Mouse (Mus musculus) lung, embryonic 14.5 days (tissue): ENCODE data around the gene Chia1. TPM values are rescaled to one million over a fixed set of nuclear protein-coding genes. Genes with fewer than 3 reads are reported as not detected.
"Not testable (repeated sequence)": the region's sequence is repeated elsewhere in the genome, so short reads cannot be mapped to it uniquely, and the experiment has no call there.

Experiments
- ATAC-seq: fragments of 200-750 bp; cut with Nextera tagmentation; 2 replicates; pipeline ENCODE4 v1.8.0; 2017; ENCODE audit warnings: mild to moderate bottlenecking, moderate TSS enrichment, moderate library complexity; ENCODE audit not compliant: insufficient read depth
- DNase-seq: peaks from one replicate; pipeline ENCODE4 v3.0.0-alpha.2; 2015
- H3K27ac ChIP-seq: fragments of 300-500 bp; sonication (generic); 2 replicates; pipeline ENCODE4 v1.5.1; 2014; ENCODE audit warnings: low read depth, mild to moderate bottlenecking, moderate library complexity
- H3K27me3 ChIP-seq: fragments of 300-500 bp; sonication (generic); 2 replicates; pipeline ENCODE4 v1.6.1; 2014; ENCODE audit warnings: low read length, control low read depth; ENCODE audit not compliant: insufficient read depth
- H3K36me3 ChIP-seq: fragments of 300-500 bp; sonication (generic); 2 replicates; pipeline ENCODE4 v1.6.1; 2014; ENCODE audit warnings: control low read depth; ENCODE audit not compliant: insufficient read depth
- H3K4me1 ChIP-seq: fragments of 300-500 bp; sonication (generic); 2 replicates; pipeline ENCODE4 v1.6.1; 2014; ENCODE audit warnings: antibody characterized with exemption, control low read depth; ENCODE audit not compliant: insufficient read depth
- H3K4me2 ChIP-seq: fragments of 300-500 bp; sonication (generic); 2 replicates; pipeline ENCODE4 v1.6.1; 2014; ENCODE audit warnings: mild to moderate bottlenecking
- H3K4me3 ChIP-seq: fragments of 300-500 bp; sonication (generic); 2 replicates; pipeline ENCODE4 v1.5.1; 2014; ENCODE audit warnings: low read depth, low read length
- H3K9ac ChIP-seq: fragments of 300-500 bp; sonication (generic); 2 replicates; pipeline ENCODE4 v1.6.1; 2014
- H3K9me3 ChIP-seq: fragments of 300-500 bp; sonication (generic); 2 replicates; pipeline ENCODE4 v1.6.1; 2016; ENCODE audit warnings: low read depth, low read length, control low read depth
- CTCF ChIP-seq: IDR thresholded peaks from 2 replicates; pipeline ENCODE4 v1.5.1; 2016; ENCODE audit warnings: antibody characterized with exemption, low read depth
- WGBS: fragments of 180-500 bp; shearing (Covaris S2); extraction: QIAGEN DNeasy Blood & Tissue Kit; methylation state at CpG from one replicate; pipeline ENCODE4 v1.1.7; 2014; 5-methylcytosine and 5-hydroxymethylcytosine counted together
- polyA plus RNA-seq: library from polyadenylated mRNA; unstranded; fragments of >200 nt; fragmentation: Nextera tagmentation; extraction: Ambion mirVana; gene quantifications from 2 replicates; pipeline ENCODE4 v1.2.1, GENCODE M21; 2014

Chia1 gene
- polyA plus RNA-seq, 1 experiment from 2014 or later = 0.13 TPM

DNA sequence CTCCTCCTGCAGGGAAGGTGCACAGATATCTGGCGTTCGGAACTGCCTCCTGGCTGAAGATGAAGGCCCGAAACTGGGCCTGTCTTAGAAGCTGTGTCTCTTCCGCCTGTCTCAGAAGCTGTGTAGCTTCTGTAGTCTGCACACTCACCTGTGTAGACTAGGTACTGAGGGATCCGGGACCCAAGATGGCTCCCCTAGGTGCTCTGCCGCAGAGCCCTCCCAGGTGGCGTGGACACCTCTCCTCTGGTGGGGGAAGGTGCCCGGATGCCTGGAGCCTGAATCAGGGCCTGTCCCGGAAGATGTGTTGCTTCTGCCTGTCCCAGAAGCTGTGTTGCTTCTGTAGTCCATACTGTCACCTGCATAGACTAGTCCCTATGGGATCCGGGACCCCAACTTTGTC lies 31.1 kb downstream of the Chia1 start:
- no peak overlapping the region for H3K27ac ChIP-seq
- TF ChIP-seq CTCF = no peak
- H3K4me1 ChIP-seq = no peaks in the 10 kb centered on the region
- 88% methylated on average over 10 of the region's 10 CpGs for WGBS
- no peak overlapping the region for H3K4me2 ChIP-seq
- DNase-seq (no peak), ATAC-seq (no peak)
- H3K27me3 ChIP-seq = no peaks in the 10 kb centered on the region
- H3K4me3 ChIP-seq = no peak overlapping the region
- no peaks in the 10 kb centered on the region for H3K36me3 ChIP-seq
- no peak overlapping the region for H3K9ac ChIP-seq
- H3K9me3 ChIP-seq = peaks cover 3% of the 10 kb centered on the region; the same call in 1 of the 2 replicates

DNA sequence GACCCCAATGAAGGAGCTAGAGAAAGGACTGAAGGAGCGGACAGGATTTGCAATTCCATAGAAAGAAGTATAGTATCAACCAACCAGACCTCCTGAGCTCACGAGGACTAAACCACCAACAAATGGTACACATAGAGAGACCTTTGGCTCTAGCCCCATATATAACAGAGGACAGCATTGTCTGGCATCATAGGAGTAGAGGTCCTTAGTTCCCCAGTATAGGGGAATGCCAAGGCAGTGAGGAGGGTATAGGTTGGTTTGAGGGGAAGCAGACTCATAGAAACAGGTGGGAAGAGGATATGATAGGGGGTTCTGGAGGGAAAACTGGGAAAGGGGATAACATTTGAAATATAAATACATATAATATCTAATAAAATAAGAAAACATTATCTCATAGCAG lies 41.4 kb downstream of the Chia1 start:
- no peaks in the 10 kb centered on the region for H3K9me3 ChIP-seq
- H3K27me3 ChIP-seq = no peaks in the 10 kb centered on the region
- no peak overlapping the region for H3K27ac ChIP-seq
- H3K4me2 ChIP-seq = no peak overlapping the region
- no peak for DNase-seq
- 78% methylated on average over 2 of the region's 2 CpGs for WGBS
- H3K9ac ChIP-seq = no peak overlapping the region
- H3K4me3 ChIP-seq = no peak overlapping the region
- no peaks in the 10 kb centered on the region for H3K36me3 ChIP-seq
- no peak for TF ChIP-seq CTCF
- no peak for ATAC-seq
- no peaks in the 10 kb centered on the region for H3K4me1 ChIP-seq

DNA sequence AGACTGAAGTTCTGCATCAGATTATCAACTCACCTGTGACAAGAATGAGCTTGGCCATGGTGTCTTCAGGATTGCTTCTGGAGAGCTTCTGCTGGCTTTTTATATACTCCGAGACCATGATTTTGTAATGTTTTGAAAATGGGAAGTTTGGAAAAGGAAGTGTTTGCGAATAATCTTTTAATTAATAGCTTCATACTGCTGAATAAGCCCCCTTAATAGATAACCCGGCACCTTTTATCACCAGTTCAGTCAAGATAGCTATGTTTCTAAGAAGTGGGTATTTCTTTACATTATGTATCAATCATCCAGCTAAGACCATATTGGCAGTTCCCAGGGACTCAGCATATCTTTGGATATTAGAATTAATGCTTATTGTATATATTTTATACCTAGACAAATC lies 54.4 kb downstream of the Chia1 start, which contains the start of gene Chil3:
Gene Chil3, minus strand, starts transcription at position 101 of the 400 bp plus-strand sequence.
- TF ChIP-seq CTCF = no peak
- 74% methylated on average over 3 of the region's 3 CpGs for WGBS
- H3K9me3 ChIP-seq = peaks cover 5% of the 10 kb centered on the region; the same call in 1 of the 2 replicates
- H3K4me2 ChIP-seq = no peak within 1 kb of the TSS
- no peaks in the 10 kb centered on the region for H3K36me3 ChIP-seq
- no peak for ATAC-seq
- no peak within 1 kb of the TSS for H3K27ac ChIP-seq
- no peak within 1 kb of the TSS for H3K4me3 ChIP-seq
- no peak for DNase-seq
- no peaks in the 10 kb centered on the region for H3K4me1 ChIP-seq
- H3K9ac ChIP-seq = no peak within 1 kb of the TSS
- H3K27me3 ChIP-seq = no peaks in the 10 kb centered on the region

DNA sequence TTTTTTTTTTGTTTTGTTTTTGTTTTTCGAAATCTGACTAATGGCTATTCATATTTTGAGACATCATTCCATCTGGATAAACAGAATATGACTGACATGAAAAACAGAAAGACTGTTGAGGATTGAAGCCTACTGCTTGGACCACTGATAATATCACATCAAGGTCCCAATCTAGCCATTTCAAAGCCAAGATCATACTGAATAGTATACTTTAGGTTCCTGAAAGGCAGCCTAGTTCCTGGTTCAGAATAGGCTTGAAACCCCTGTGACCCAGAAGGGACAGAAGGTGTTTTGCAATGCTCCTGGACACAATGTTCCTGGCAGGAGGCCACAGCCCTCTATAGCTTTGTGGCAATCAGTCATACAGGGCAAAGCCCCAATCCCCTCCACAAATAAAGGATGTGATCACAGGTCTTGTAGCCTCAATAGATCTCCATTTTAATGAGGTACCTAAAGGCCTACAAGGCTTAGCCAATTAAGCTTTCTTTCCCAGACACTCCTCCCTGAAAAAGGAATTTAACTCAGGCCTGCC lies 57.6 kb downstream of the Chia1 start:
- no peak for ATAC-seq
- H3K9ac ChIP-seq = no peak overlapping the region
- peaks cover 5% of the 10 kb centered on the region; the same call in 1 of the 2 replicates for H3K9me3 ChIP-seq
- DNase-seq = no peak
- WGBS = 33% methylated on average over 1 of the region's 1 CpGs
- H3K27me3 ChIP-seq = no peaks in the 10 kb centered on the region
- no peak overlapping the region for H3K4me2 ChIP-seq
- H3K36me3 ChIP-seq = no peaks in the 10 kb centered on the region
- no peak overlapping the region for H3K27ac ChIP-seq
- TF ChIP-seq CTCF = no peak
- no peak overlapping the region for H3K4me3 ChIP-seq
- no peaks in the 10 kb centered on the region for H3K4me1 ChIP-seq

DNA sequence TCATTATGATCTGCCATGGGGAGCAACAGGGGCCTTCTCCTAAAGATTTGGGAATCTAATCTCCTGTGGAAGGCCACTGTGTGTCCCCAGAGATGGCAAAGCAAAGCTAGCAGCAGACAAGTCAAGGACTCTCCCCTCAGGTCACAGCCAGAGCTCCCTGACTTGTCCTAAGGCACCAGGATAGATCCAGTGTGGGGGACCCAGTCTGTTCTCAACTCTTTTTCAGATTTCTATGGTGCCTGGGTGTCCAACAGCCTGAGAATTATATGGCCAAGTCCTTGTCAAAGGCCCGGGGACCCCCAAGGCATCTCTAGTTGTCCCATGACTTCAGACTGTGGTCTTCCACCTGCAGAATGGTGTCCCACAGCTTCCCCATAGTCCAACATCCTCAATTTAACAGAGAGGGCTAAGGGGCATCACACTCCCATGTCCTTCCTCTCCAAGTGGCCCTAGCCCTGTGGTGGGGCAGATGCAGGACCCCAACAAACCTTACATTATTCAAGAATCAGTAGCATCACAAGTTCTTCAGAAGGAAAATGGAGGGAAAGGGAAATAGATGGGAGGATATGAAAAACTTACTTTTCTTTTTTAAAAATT lies 58.2 kb downstream of the Chia1 start:
- no peak for ATAC-seq

DNA sequence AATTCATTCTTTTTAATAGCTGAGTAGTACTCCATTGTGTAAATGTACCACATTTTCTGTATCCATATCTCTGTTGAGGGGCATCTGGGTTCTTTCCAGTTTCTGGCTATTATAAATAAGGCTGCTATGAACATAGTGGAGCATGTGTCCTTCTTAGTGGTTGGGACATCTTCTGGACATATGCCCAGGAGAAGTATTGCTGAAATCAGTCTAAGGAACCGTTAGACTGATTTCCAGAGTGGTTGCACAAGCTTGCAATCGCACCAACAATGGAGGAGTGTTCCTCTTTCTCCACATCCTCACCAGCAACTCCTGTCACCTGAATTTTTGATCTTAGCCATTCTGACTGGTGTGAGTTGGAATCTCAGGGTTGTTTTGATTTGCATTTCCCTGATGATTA lies 59.5 kb downstream of the Chia1 start:
- not testable (repeated sequence) for H3K9ac ChIP-seq, H3K4me1 ChIP-seq, H3K27ac ChIP-seq, ATAC-seq, H3K36me3 ChIP-seq, H3K9me3 ChIP-seq, H3K4me2 ChIP-seq, H3K27me3 ChIP-seq, DNase-seq, H3K4me3 ChIP-seq
- WGBS = 72% methylated on average over 2 of the region's 2 CpGs

More for the DNA sequence above, 58.2 kb downstream of the Chia1 start:
- no peaks in the 10 kb centered on the region for H3K36me3 ChIP-seq
- H3K9me3 ChIP-seq = peaks cover 5% of the 10 kb centered on the region; the same call in 1 of the 2 replicates
- no peak overlapping the region for H3K4me2 ChIP-seq
- no peaks in the 10 kb centered on the region for H3K27me3 ChIP-seq
- 73% methylated on average over 1 of the region's 1 CpGs for WGBS
- DNase-seq = no peak
- no peak for TF ChIP-seq CTCF
- no peak overlapping the region for H3K27ac ChIP-seq
- no peak overlapping the region for H3K9ac ChIP-seq
- H3K4me3 ChIP-seq = no peak overlapping the region
- H3K4me1 ChIP-seq = no peaks in the 10 kb centered on the region

DNA sequence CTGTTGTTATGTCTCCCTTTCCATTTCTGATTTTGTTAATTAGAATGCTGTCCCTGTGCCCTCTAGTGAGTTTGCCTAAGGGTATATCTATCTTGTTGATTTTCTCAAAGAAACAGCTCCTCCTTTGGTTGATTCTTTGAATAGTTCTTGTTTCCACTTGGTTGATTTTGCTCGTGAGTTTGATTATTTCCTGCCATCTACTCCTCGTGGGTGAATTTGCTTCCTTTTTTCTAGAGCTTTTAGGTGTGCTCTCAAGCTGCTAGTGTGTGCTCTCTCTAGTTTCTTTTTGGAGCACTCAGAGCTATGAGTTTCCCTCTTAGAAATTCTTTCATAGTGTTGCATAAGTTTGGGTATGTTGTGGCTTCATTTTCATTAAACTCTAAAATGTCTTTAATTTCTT lies 61.9 kb downstream of the Chia1 start:
- H3K9ac ChIP-seq, H3K9me3 ChIP-seq, ATAC-seq, H3K36me3 ChIP-seq, H3K4me3 ChIP-seq, H3K4me2 ChIP-seq, DNase-seq, H3K4me1 ChIP-seq, H3K27me3 ChIP-seq, H3K27ac ChIP-seq: not testable (repeated sequence)
- 58% methylated on average over 2 of the region's 2 CpGs for WGBS
